Mouse (Mus musculus) forebrain, postnatal 0 days (tissue): ENCODE measurements around the gene Rap1gap2. TPM values are rescaled to one million over a fixed set of nuclear protein-coding genes. Genes with fewer than 3 reads are reported as not detected.

Source experiments
- ATAC-seq: fragments of 200-750 bp; cut with Nextera tagmentation; 2 replicates; pipeline ENCODE4 v1.8.0; 2017; ENCODE audit warnings: mild to moderate bottlenecking, moderate library complexity
- DNase-seq: peaks from one replicate; pipeline ENCODE4 v3.0.0-alpha.2; 2015
- H3K27ac ChIP-seq: fragments of 300-500 bp; sonication (generic); 2 replicates; pipeline ENCODE4 v1.5.1; 2014; ENCODE audit warnings: low read depth, mild to moderate bottlenecking, antibody characterized with exemption, low read length, moderate library complexity, mixed read lengths
- H3K27me3 ChIP-seq: fragments of 300-500 bp; sonication (generic); 2 replicates; pipeline ENCODE4 v1.6.1; 2014; ENCODE audit warnings: mild to moderate bottlenecking, low read length, mixed read lengths; ENCODE audit not compliant: insufficient read depth
- H3K36me3 ChIP-seq: fragments of 300-500 bp; sonication (generic); 2 replicates; pipeline ENCODE4 v1.6.1; 2014; ENCODE audit warnings: mild to moderate bottlenecking, moderate library complexity; ENCODE audit not compliant: insufficient read depth
- H3K4me1 ChIP-seq: fragments of 300-500 bp; sonication (generic); 2 replicates; pipeline ENCODE4 v1.6.1; 2014; ENCODE audit warnings: antibody characterized with exemption; ENCODE audit not compliant: insufficient read depth
- H3K4me2 ChIP-seq: fragments of 300-500 bp; sonication (generic); 2 replicates; pipeline ENCODE4 v1.6.1; 2014; ENCODE audit warnings: low read depth, mild to moderate bottlenecking, moderate library complexity
- H3K4me3 ChIP-seq: fragments of 300-500 bp; sonication (generic); 2 replicates; pipeline ENCODE4 v1.5.1; 2014; ENCODE audit warnings: low read depth, low read length, mixed read lengths
- H3K9ac ChIP-seq: fragments of 300-500 bp; sonication (generic); 2 replicates; pipeline ENCODE4 v1.6.1; 2014; ENCODE audit warnings: mild to moderate bottlenecking
- H3K9me3 ChIP-seq: fragments of 300-500 bp; sonication (generic); 2 replicates; pipeline ENCODE4 v1.6.1; 2016; ENCODE audit warnings: low read length
- CTCF ChIP-seq: sonication (generic); IDR thresholded peaks from 2 replicates; pipeline ENCODE4 v1.5.1; 2016; ENCODE audit warnings: antibody characterized with exemption, control low read depth, low read depth
- WGBS: fragments of 180-500 bp; shearing (Covaris S2); extraction: QIAGEN DNeasy Blood & Tissue Kit; methylation state at CpG from one replicate; pipeline ENCODE4 v1.1.7; 2014; 5-methylcytosine and 5-hydroxymethylcytosine counted together
- polyA plus RNA-seq: library from polyadenylated mRNA; unstranded; fragments of >200 nt; fragmentation: Nextera tagmentation; extraction: Ambion mirVana; gene quantifications from 2 replicates; pipeline ENCODE4 v1.2.1, GENCODE M21; 2015
- total RNA-seq: library from RNA; depleted of rRNA; stranded (reverse); fragments of >200 nt; gene quantifications from 2 replicates; pipeline ENCODE4 v1.2.3, GENCODE M21; 2014

The Rap1gap2 gene
- total and polyA plus RNA-seq, 2 experiments from 2014 or later, result 12.2 to 43.7 TPM

DNA sequence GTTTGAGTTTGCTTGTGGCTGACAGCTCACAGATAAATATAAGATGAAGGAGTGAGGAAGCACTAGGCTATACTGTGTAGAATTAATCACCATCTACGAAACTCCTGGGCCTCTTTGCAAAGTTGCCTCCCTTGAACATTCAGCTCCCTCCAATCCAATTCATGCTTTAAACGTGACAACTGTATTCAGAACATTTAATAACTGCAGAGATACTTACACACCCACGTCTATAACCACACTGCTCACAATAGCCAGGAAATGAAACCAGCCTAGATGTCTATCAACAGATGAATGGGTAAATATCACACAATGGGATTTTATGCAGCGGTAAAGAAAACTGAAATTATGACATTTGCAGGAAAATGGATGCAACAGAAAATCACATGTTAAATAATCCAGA lies 189.6 kb downstream of the Rap1gap2 start:
- 72% methylated on average over 4 of the region's 4 CpGs for WGBS
- no peaks in the 10 kb centered on the region for H3K36me3 ChIP-seq
- no peaks in the 10 kb centered on the region for H3K4me1 ChIP-seq
- no peak overlapping the region for H3K4me3 ChIP-seq
- TF ChIP-seq CTCF, result no peak
- no peak overlapping the region for H3K9ac ChIP-seq
- no peak overlapping the region for H3K27ac ChIP-seq
- H3K4me2 ChIP-seq, result no peak overlapping the region
- DNase-seq (no peak), ATAC-seq (no peak)
- H3K9me3 ChIP-seq, result no peaks in the 10 kb centered on the region
- H3K27me3 ChIP-seq, result no peaks in the 10 kb centered on the region

DNA sequence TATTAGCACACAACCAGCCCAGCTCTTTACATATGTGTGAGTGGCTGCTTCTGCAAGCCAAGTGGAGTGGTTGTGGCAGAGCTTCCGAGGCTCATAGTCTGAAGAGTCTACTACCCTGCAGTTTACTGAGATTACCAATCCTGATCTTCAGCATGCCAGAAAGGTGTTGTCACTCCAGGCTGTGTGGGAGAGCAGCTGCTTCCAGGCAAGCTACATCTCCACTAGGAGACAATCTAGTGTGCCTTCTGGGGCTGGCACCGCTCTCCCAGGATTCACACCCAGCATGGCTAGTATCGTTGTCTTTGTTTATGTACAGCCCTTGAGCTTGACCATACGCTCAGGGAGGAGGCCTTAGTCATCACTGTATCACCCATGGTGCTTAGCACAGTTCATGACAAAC lies 191.1 kb downstream of the Rap1gap2 start:
- Histone ChIP-seq H3K9ac (no peak overlapping the region), H3K4me1 (no peaks in the 10 kb centered on the region), H3K27ac (no peak overlapping the region), H3K4me3 (no peak overlapping the region), H3K4me2 (no peak overlapping the region), H3K36me3 (no peaks in the 10 kb centered on the region; the same call in 1 of the 2 replicates), H3K27me3 (no peaks in the 10 kb centered on the region), H3K9me3 (no peaks in the 10 kb centered on the region)
- no peak for ATAC-seq
- DNase-seq, result no peak
- no peak for TF ChIP-seq CTCF
- 85% methylated on average over 4 of the region's 4 CpGs for WGBS

DNA sequence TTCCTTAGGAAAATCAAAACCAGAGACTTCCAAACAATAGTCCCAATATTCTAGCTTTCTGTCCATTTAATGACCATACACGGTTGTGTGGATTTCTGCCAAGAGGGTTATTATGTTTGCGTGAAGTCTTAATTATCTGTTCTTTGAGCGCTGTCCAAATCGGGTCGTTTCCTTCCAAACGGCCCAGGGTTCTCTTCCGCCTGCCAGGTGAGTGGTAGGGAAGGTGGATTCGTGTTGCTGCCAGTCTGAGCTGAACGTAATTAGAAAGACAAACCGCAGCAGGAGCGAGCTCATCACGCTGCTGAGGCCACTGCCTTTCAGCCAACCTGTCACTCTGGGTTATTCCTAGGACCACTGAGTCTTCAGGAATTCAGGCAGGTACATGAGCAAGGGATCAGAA lies 195.0 kb downstream of the Rap1gap2 start:
- DNase-seq (no peak), ATAC-seq (no peak)
- no peaks in the 10 kb centered on the region; the same call in 1 of the 2 replicates for H3K36me3 ChIP-seq
- no peaks in the 10 kb centered on the region for H3K27me3 ChIP-seq
- TF ChIP-seq CTCF, result no peak
- WGBS, result 37% methylated on average over 12 of the region's 12 CpGs
- H3K4me2 ChIP-seq, result no peak overlapping the region
- H3K4me3 ChIP-seq, result no peak overlapping the region
- H3K9me3 ChIP-seq, result no peaks in the 10 kb centered on the region
- H3K9ac ChIP-seq, result no peak overlapping the region
- no peak overlapping the region for H3K27ac ChIP-seq
- no peaks in the 10 kb centered on the region for H3K4me1 ChIP-seq

DNA sequence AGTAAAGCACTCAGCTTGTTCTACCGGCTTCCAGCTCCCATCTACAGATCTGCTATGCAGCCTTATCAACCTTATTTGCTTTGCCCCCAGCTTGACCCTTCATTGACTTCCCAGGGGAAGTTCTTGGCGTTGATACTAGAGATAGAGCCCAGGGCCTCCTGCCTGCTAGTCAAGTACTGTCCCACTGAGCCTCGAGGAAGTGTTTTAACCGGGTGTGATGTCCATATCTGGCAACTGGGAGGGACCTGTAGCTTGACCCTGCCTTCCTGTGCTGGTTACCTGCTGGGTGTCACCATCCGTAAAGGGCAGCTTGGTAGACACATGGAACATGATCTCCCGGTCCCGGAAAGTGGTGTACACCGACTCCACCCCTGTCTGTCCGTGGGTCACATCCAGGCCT lies 196.6 kb downstream of the Rap1gap2 start:
- 88% methylated on average over 9 of the region's 9 CpGs for WGBS
- H3K9me3 ChIP-seq, result no peaks in the 10 kb centered on the region
- DNase-seq (no peak), ATAC-seq (no peak)
- no peak overlapping the region for H3K9ac ChIP-seq
- no peak for TF ChIP-seq CTCF
- H3K4me3 ChIP-seq, result no peak overlapping the region
- no peak overlapping the region for H3K27ac ChIP-seq
- H3K36me3 ChIP-seq, result no peaks in the 10 kb centered on the region; the same call in 1 of the 2 replicates
- H3K4me1 ChIP-seq, result no peaks in the 10 kb centered on the region; the same call in 1 of the 2 replicates
- no peaks in the 10 kb centered on the region for H3K27me3 ChIP-seq
- no peak overlapping the region for H3K4me2 ChIP-seq

DNA sequence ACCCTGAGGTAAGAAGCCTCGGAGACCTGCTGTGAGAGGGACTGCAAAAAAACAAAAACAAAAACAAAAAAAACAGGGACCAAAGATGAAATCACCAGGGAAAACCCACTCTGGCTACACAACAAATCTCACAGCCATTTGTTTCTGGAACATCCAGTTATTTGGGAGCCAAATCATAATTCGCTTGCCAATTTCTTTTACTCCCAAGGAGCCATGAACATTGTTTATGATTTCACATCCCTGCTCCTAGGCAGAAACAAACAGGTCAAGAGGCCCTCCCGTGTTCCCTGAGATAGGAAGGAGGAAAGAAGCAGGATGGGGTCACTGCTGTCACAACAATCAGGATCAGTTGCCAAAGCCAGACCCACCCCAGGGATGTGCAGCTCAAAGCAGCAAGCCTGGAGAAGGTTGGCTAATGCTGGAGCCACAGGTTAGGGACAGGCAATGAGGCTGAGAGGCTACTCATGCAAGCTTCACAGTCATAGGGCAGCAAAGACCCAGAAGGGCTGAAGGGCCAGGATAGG lies 197.2 kb downstream of the Rap1gap2 start:
- Histone ChIP-seq H3K9me3 (no peaks in the 10 kb centered on the region), H3K4me1 (peaks cover 4% of the 10 kb centered on the region), H3K9ac (no peak overlapping the region), H3K27me3 (no peaks in the 10 kb centered on the region), H3K27ac (no peak overlapping the region), H3K4me3 (no peak overlapping the region), H3K4me2 (no peak overlapping the region), H3K36me3 (no peaks in the 10 kb centered on the region; the same call in 1 of the 2 replicates)
- ATAC-seq (no peak), DNase-seq (no peak)
- TF ChIP-seq CTCF, result no peak
- WGBS, result 75% methylated on average over 3 of the region's 3 CpGs

DNA sequence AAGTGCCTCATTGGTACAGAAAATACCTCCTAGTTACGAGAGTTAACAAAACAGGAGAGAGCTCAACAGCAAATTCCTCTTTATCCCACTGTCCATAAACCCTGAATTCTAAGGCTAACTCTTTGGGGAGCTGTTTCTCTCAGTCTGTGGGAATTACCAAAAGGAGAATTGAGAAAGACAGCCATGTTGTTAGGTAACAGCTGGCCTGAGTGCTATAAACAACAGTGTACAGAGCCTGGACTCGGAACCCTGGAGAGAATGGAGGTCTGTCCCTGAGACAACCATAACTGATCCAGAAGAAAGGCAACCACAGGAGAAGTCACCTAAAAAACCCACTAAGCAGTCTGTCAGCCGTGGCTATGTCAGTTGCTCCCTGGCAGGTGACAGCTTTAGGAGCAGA lies 198.3 kb downstream of the Rap1gap2 start:
- Histone ChIP-seq H3K9ac (no peak overlapping the region), H3K4me3 (no peak overlapping the region), H3K9me3 (no peaks in the 10 kb centered on the region), H3K4me1 (peaks cover 7% of the 10 kb centered on the region), H3K4me2 (no peak overlapping the region), H3K27ac (no peak overlapping the region), H3K27me3 (no peaks in the 10 kb centered on the region), H3K36me3 (no peaks in the 10 kb centered on the region; the same call in 1 of the 2 replicates)
- ATAC-seq (no peak), DNase-seq (no peak)
- WGBS, result 80% methylated on average over 3 of the region's 3 CpGs
- no peak for TF ChIP-seq CTCF

DNA sequence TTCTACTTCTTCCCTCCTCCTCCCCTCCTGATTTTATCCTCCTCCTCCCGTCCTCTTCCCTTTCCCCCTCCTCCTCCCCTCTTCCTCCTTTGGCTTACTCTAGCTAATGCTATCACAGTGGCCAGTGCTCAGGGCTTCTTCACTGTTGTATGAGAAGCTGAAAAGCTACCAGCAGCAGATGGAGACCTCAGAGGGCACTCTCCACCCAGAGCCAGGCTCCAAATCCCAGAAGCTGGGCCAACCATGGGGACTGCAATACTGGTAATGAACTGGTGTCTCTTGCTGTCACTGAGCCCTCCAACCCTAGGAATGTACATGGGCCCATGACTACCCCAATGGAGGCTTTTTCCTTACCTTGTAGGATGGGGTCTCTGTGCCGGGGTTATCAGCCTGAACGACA lies 198.8 kb downstream of the Rap1gap2 start:
- 75% methylated on average over 3 of the region's 3 CpGs for WGBS
- ATAC-seq, result no peak

More for the DNA sequence above, 198.8 kb downstream of the Rap1gap2 start:
- Histone ChIP-seq H3K36me3 (no peaks in the 10 kb centered on the region; the same call in 1 of the 2 replicates), H3K27ac (no peak overlapping the region), H3K4me1 (peaks cover 7% of the 10 kb centered on the region), H3K4me2 (no peak overlapping the region), H3K9ac (no peak overlapping the region), H3K27me3 (no peaks in the 10 kb centered on the region), H3K4me3 (no peak overlapping the region), H3K9me3 (no peaks in the 10 kb centered on the region)
- no peak for TF ChIP-seq CTCF
- DNase-seq, result no peak
